Mouse (Mus musculus) neural tube, embryonic 12.5 days (tissue): Measurements from ENCODE around the gene Mex3a. TPM values are rescaled to one million over a fixed set of nuclear protein-coding genes. Genes with fewer than 3 reads are reported as not detected.

Experiments
- ATAC-seq: fragments of 200-750 bp; cut with Nextera tagmentation; 2 replicates; pipeline ENCODE4 v1.8.0; 2017; ENCODE audit warnings: low read depth, mild to moderate bottlenecking, moderate TSS enrichment, moderate library complexity; ENCODE audit not compliant: low FRiP score
- H3K27ac ChIP-seq: fragments of 300-500 bp; sonication (generic); 2 replicates; pipeline ENCODE4 v1.5.1; 2016
- H3K27me3 ChIP-seq: fragments of 300-500 bp; sonication (generic); replicated peaks from 2 replicates; pipeline ENCODE4 v1.6.1; 2016; ENCODE audit warnings: mild to moderate bottlenecking
- H3K36me3 ChIP-seq: fragments of 300-500 bp; sonication (generic); 2 replicates; pipeline ENCODE4 v1.6.1; 2016; ENCODE audit warnings: mild to moderate bottlenecking
- H3K4me1 ChIP-seq: fragments of 300-500 bp; sonication (generic); 2 replicates; pipeline ENCODE4 v1.6.1; 2016
- H3K4me2 ChIP-seq: fragments of 300-500 bp; sonication (generic); replicated peaks from 2 replicates; pipeline ENCODE4 v1.6.1; 2016; ENCODE audit warnings: mild to moderate bottlenecking
- H3K4me3 ChIP-seq: fragments of 300-500 bp; sonication (generic); 2 replicates; pipeline ENCODE4 v1.5.1; 2016
- H3K9ac ChIP-seq: fragments of 300-500 bp; sonication (generic); 2 replicates; pipeline ENCODE4 v1.6.1; 2016; ENCODE audit warnings: mild to moderate bottlenecking
- H3K9me3 ChIP-seq: fragments of 300-500 bp; sonication (generic); 2 replicates; pipeline ENCODE4 v1.6.1; 2016; ENCODE audit warnings: mild to moderate bottlenecking
- WGBS: fragments of 180-500 bp; shearing (Covaris S2); methylation state at CpG from one replicate; pipeline ENCODE4 v1.1.7; 2016; 5-methylcytosine and 5-hydroxymethylcytosine counted together
- polyA plus RNA-seq: library from polyadenylated mRNA; unstranded; fragments of >200 nt; fragmentation: Nextera tagmentation; extraction: Ambion mirVana; gene quantifications from 2 replicates; pipeline ENCODE4 v1.2.1, GENCODE M21; 2016

The Mex3a gene
- polyA plus RNA-seq, 1 experiment from 2014 or later: 43.3 TPM

DNA sequence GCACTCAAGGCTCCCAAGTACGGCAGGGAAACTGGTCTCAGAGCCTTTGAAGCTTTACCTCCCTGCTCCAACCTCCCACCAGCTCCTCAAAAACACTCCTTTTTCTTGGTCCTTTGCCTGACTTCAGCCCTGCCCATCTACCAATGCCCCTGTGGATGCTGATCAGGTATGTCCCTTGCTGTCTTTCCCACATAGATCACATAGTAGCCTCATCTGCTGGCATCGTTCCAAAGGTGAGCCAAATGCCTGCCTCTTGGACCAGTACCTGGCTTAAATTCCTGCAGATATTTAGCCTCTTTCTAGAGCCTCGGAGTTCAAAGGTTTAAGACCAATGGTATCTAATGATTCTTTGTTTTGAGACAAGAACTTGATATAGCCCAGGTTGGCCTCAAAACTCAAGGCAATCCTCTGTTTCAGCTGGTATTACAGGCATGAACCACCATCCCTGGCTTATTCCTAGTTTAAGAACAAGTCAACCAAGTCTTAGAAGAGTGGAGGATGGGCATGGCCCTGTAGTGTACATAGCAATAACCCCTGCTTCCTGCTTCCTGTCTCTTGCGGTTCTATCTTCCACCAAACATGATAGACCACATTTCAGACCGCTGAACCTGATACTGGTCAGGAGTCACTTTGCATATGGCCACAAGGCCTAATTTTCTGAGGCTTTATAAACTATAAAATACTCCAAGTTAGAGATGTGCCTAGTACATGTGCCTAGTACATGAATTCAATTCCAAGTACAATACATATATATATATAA lies 11.6 kb downstream of the Mex3a start:
- WGBS: 76% methylated on average over 5 of the region's 5 CpGs
- ATAC-seq: no peak
- H3K4me1 ChIP-seq: peaks cover 30% of the 10 kb centered on the region
- no peaks in the 10 kb centered on the region for H3K27me3 ChIP-seq
- H3K4me2 ChIP-seq: 0 out of 2 replicates have a peak overlapping the region, but pooled peaks have one; percentile 9
- no peak overlapping the region for H3K27ac ChIP-seq
- H3K4me3 ChIP-seq: no peak overlapping the region
- peaks cover 16% of the 10 kb centered on the region for H3K36me3 ChIP-seq
- H3K9ac ChIP-seq: no peak overlapping the region
- no peaks in the 10 kb centered on the region for H3K9me3 ChIP-seq

DNA sequence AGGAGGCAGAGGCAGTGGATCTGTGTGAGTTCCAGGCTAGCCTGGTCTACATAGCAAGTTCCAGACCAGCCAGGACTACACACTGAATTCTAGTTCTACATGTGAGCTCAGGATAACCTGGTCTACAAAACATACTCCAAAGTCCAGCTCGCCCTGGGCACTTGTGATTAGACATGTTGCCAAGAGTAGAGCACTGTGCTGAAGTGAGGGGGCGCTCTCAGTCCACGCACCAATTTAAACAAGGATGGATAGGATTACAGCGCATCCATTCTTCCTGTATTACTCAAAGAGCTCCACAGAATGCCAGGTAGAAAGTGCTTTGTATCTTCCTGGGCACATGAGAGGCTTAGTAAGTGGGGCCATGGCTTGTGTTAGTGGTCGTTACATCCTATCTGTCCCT lies 12.3 kb downstream of the Mex3a start:
- no peak overlapping the region for H3K27ac ChIP-seq
- H3K4me3 ChIP-seq: no peak overlapping the region
- no peak overlapping the region for H3K4me2 ChIP-seq
- H3K9ac ChIP-seq: no peak overlapping the region
- no peaks in the 10 kb centered on the region for H3K27me3 ChIP-seq
- peaks cover 13% of the 10 kb centered on the region for H3K36me3 ChIP-seq
- H3K9me3 ChIP-seq: no peaks in the 10 kb centered on the region
- ATAC-seq: no peak
- 52% methylated on average over 5 of the region's 5 CpGs for WGBS
- peaks cover 26% of the 10 kb centered on the region for H3K4me1 ChIP-seq

DNA sequence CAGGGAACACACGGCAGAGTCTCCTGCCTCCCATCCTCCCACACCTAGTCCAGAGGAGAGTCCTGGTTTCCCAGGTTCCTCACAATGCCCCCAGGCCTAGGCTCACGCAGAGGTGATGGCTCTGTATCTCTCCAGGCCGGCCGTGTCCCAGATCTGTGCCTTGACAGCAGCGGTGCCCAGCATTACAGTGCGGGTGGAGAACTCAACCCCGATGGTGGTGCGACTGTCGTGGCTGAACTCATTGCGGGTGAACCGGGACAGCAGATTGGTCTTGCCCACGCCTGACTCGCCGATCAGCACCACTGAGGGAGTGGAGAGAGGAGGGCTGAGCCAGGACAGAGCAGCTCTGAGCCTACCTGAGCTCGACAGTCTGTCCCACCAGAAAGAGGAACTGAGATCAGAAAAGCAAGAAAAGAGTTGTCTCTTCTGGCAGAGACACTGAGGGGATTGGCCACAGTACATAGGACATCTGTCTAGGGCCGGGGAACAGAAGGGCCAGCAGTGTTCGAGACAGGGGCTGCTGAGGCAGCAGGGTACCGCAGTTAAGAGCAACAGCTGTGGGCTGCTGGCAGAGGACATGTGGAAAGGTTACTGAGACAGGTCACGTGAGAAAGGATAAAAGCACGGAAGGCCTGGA lies 12.9 kb downstream of the Mex3a start:
- no peak overlapping the region for H3K9ac ChIP-seq
- 69% methylated on average over 20 of the region's 20 CpGs for WGBS
- no peak overlapping the region for H3K4me3 ChIP-seq
- H3K4me2 ChIP-seq: no peak overlapping the region
- ATAC-seq: no peak
- 0 out of 2 replicates have a peak overlapping the region, but pooled peaks have one; percentile 4 for H3K27ac ChIP-seq
- H3K9me3 ChIP-seq: no peaks in the 10 kb centered on the region
- H3K4me1 ChIP-seq: peaks cover 22% of the 10 kb centered on the region
- H3K27me3 ChIP-seq: no peaks in the 10 kb centered on the region
- H3K36me3 ChIP-seq: peaks cover 9% of the 10 kb centered on the region

GRCm38 (mm10) chr3:88546674-88547418 lies 14.7 kb downstream of the Mex3a start:
- Histone ChIP-seq H3K9ac (no peak overlapping the region), H3K27me3 (no peaks in the 10 kb centered on the region), H3K4me2 (no peak overlapping the region), H3K4me1 (peaks cover 12% of the 10 kb centered on the region), H3K4me3 (no peak overlapping the region), H3K36me3 (no peaks in the 10 kb centered on the region), H3K27ac (no peak overlapping the region), H3K9me3 (no peaks in the 10 kb centered on the region)
- 82% methylated on average over 6 of the region's 6 CpGs for WGBS
- ATAC-seq: no peak

GRCm38 (mm10) chr3:88548180-88548917 lies 16.2 kb downstream of the Mex3a start, which contains the start of gene Rab25:
Gene Rab25, minus strand, starts transcription at chr3:88548300.
- Histone ChIP-seq H3K27me3 (no peaks in the 10 kb centered on the region), H3K9ac (no peak within 1 kb of the TSS), H3K4me2 (no peak within 1 kb of the TSS), H3K27ac (no peak within 1 kb of the TSS), H3K4me3 (no peak within 1 kb of the TSS), H3K36me3 (no peaks in the 10 kb centered on the region), H3K4me1 (peaks cover 14% of the 10 kb centered on the region), H3K9me3 (no peaks in the 10 kb centered on the region)
- WGBS: 55% methylated on average over 18 of the region's 18 CpGs
- no peak for ATAC-seq

- peak overlapping the region; percentile 61; the same call in 1 of the 2 replicates for H3K9ac ChIP-seq
- peak overlapping the region; percentile 85 for H3K4me2 ChIP-seq
- H3K4me3 ChIP-seq: no peak overlapping the region
- no peak overlapping the region for H3K27ac ChIP-seq
- H3K36me3 ChIP-seq: peaks cover 11% of the 10 kb centered on the region
- H3K9me3 ChIP-seq: no peaks in the 10 kb centered on the region
- no peaks in the 10 kb centered on the region for H3K27me3 ChIP-seq
- ATAC-seq: no peak
- 87% methylated on average over 4 of the region's 4 CpGs for WGBS
- H3K4me1 ChIP-seq: peaks cover 22% of the 10 kb centered on the region
Observed at GRCm38 (mm10) chr3:88551586-88551985, 19.4 kb downstream of the Mex3a start.

- 25% methylated on average over 16 of the region's 16 CpGs for WGBS
Observed at GRCm38 (mm10) chr3:88552082-88552645, 20.0 kb downstream of the Mex3a start.

GRCm38 (mm10) chr3:88552676-88553524 lies 20.7 kb downstream of the Mex3a start, which contains the start of gene Lamtor2:
Gene Lamtor2, minus strand, starts transcription at chr3:88553074.
- ATAC-seq: peak; percentile 94
- Histone ChIP-seq H3K4me2 (peak within 1 kb of the TSS; percentile 85), H3K9ac (peak within 1 kb of the TSS; percentile 90), H3K36me3 (peaks cover 21% of the 10 kb centered on the region), H3K4me3 (peak within 1 kb of the TSS; percentile 89), H3K4me1 (peaks cover 22% of the 10 kb centered on the region), H3K27me3 (no peaks in the 10 kb centered on the region), H3K9me3 (no peaks in the 10 kb centered on the region), H3K27ac (peak within 1 kb of the TSS; percentile 82)
- under 1% methylated on average over 48 of the region's 48 CpGs for WGBS

More at GRCm38 (mm10) chr3:88552082-88552645, 20.0 kb downstream of the Mex3a start:
- peak overlapping the region; percentile 85 for H3K4me2 ChIP-seq
- H3K27ac ChIP-seq: no peak overlapping the region
- H3K4me3 ChIP-seq: peak overlapping the region; percentile 89
- ATAC-seq: no peak
- no peaks in the 10 kb centered on the region for H3K9me3 ChIP-seq
- H3K4me1 ChIP-seq: peaks cover 22% of the 10 kb centered on the region
- H3K9ac ChIP-seq: peak overlapping the region; percentile 61
- peaks cover 17% of the 10 kb centered on the region for H3K36me3 ChIP-seq
- H3K27me3 ChIP-seq: no peaks in the 10 kb centered on the region

GRCm38 (mm10) chr3:88553525-88553879 lies 21.3 kb downstream of the Mex3a start, which contains the start of gene Ubqln4:
Gene Ubqln4, plus strand, starts transcription at chr3:88553758.
- peak; percentile 92 for ATAC-seq
- WGBS: 0% methylated on average over 35 of the region's 37 CpGs
- peak within 1 kb of the TSS; percentile 89 for H3K4me3 ChIP-seq
- no peaks in the 10 kb centered on the region for H3K9me3 ChIP-seq
- H3K27me3 ChIP-seq: no peaks in the 10 kb centered on the region
- H3K36me3 ChIP-seq: peaks cover 27% of the 10 kb centered on the region
- peak within 1 kb of the TSS; percentile 90 for H3K9ac ChIP-seq
- peak within 1 kb of the TSS; percentile 82 for H3K27ac ChIP-seq
- H3K4me1 ChIP-seq: peaks cover 22% of the 10 kb centered on the region
- H3K4me2 ChIP-seq: peak within 1 kb of the TSS; percentile 85

DNA sequence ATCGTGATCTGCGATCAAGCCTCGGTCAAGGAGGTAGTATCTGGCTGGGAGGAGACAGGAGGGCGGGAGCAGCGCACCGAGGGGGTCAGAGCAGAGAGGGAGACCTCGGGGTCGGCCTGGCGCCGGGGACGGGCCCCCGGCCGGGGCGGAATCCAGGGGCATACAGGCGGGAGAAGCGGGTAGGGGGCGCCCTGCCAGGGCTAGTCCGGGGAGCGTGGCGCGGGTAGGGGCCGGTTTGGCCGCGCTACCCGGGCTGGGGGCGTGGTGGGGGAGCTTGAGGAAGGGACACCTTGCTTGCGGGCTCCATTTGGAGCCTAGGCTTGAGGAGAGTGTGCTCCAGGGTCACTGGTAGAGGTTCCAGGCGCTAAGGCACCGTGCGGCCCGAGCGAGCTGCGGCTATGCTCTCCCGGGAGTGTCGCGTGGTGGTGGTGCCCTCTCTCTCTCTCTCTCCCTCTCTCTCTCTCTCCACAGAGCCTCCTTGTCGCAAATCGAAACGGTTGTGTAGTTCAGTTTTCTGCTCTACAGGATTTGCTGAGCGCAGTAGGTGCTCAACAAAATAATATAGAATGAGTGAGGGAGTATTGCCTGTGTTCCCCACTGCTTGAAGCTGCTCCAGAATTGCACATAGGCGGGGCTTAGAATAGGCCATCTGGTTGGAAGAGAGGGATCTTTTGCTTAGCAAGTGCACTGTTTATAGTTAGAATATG lies 21.8 kb downstream of the Mex3a start:
- WGBS: under 1% methylated on average over 41 of the region's 41 CpGs
- peaks cover 32% of the 10 kb centered on the region for H3K36me3 ChIP-seq
- H3K9me3 ChIP-seq: no peaks in the 10 kb centered on the region
- H3K4me2 ChIP-seq: peak overlapping the region; percentile 85
- peak overlapping the region; percentile 82 for H3K27ac ChIP-seq
- no peaks in the 10 kb centered on the region for H3K27me3 ChIP-seq
- peak; percentile 23 for ATAC-seq
- H3K4me3 ChIP-seq: peak overlapping the region; percentile 89
- peak overlapping the region; percentile 90 for H3K9ac ChIP-seq
- peaks cover 22% of the 10 kb centered on the region for H3K4me1 ChIP-seq
